Mouse (Mus musculus): ENCODE results near the gene Ppp2r5e.

- TF ChIP-seq POLR2A (IDR thresholded peaks at IDR 0.05; ENCODE audit: control insufficient read depth, extremely low read depth, insufficient read depth, low read length, poor library complexity) (no peak), CTCF (IDR thresholded peaks at IDR 0.05; ENCODE audit: borderline replicate concordance, control insufficient read depth, extremely low read depth, insufficient read depth, low read length, poor library complexity) (no peak)
Observed at GRCm38 (mm10) chr12:75497698-75498097, 98.3 kb downstream of the Ppp2r5e start.

Measured in thymus, adult 2 months (tissue).